In the genomic region with DNA sequence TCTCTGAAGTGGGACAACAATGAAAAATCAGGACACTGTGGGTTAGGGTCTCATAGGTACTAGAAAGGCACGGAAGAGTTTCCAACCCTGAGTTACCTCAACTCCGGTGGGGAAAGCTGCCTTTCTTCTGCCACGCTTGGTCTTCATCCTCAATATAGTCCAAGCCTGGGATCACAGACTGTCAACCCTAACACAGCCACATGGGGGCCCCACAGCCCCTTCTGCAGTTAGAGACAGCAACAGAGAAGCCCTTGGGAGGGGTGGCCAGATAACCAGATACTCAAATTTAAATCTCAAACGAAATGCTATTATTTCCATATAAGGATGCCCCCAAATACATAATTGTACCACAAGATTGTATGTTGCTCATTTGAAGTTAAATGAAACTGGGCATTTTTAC, we compare ENCODE assay signal across 8 mouse cellular contexts. TPM values are rescaled to one million over a fixed set of nuclear protein-coding genes. Genes with fewer than 3 reads are reported as not detected.
A peak's percentile ranks its signal among the peaks of the same experiment; 100 is the strongest.
DNase-seq lines count a peak whose midpoint lies in the region; ATAC-seq lines count a peak whose summit lies in the region.

No protein-coding gene starts in this region.

- no peaks in the 10 kb centered on the region for H3K9me3 ChIP-seq in liver, embryonic 13.5 days (replicated peaks)
- no peaks in the 10 kb centered on the region for H3K9me3 ChIP-seq in midbrain, embryonic 10.5 days (replicated peaks)

- no peak overlapping the region for H3K9ac ChIP-seq in liver, embryonic 13.5 days

- no peak overlapping the region for H3K4me2 ChIP-seq in liver, embryonic 13.5 days

- 0 out of 2 replicates have a peak, but pooled peaks have one; percentile 37 for ATAC-seq in liver, embryonic 13.5 days (ENCODE audit: low read depth)

- H3K4me1 ChIP-seq in liver, embryonic 13.5 days (replicated peaks) = peaks cover 33% of the 10 kb centered on the region
- H3K4me1 ChIP-seq in midbrain, embryonic 10.5 days = peaks cover 24% of the 10 kb centered on the region

- H3K27ac ChIP-seq in liver, embryonic 13.5 days = 0 out of 2 replicates have a peak overlapping the region, but pooled peaks have one; percentile 56
- no peak overlapping the region for H3K27ac ChIP-seq in midbrain, embryonic 10.5 days (replicated peaks)

- WGBS in liver, embryonic 13.5 days (ENCODE audit: insufficient replicate concordance) = 24% methylated on average over 4 of the region's 4 CpGs
- WGBS in midbrain, embryonic 10.5 days = 68% methylated on average over 4 of the region's 4 CpGs

- no peak overlapping the region for H3K4me3 ChIP-seq in liver, embryonic 13.5 days (replicated peaks)
- no peak overlapping the region for H3K4me3 ChIP-seq in midbrain, embryonic 10.5 days

- peak; percentile 52 for DNase-seq in ovary, postnatal 14 days (ENCODE audit: low spot score)
- DNase-seq in ovary, adult 18-20 months (ENCODE audit: low spot score) = no peak
- peak; percentile 4 for DNase-seq in WW6 (ENCODE audit: low read depth, low spot score)
- peak; percentile 56 for DNase-seq in gastrocnemius, adult 18-20 months (ENCODE audit: low spot score)
- peak; percentile 43 for DNase-seq in kidney, adult 11 months
- DNase-seq in liver, embryonic 13.5 days = peak; percentile 49
- DNase-seq in spleen, postnatal 4 days (ENCODE audit: low spot score in 2 of 2) = peak; percentile 56 to 76
- DNase-seq in midbrain, embryonic 10.5 days (ENCODE audit: low spot score) = no peak

- no peaks in the 10 kb centered on the region for H3K36me3 ChIP-seq in liver, embryonic 13.5 days
- no peaks in the 10 kb centered on the region for H3K36me3 ChIP-seq in midbrain, embryonic 10.5 days

- no peaks in the 10 kb centered on the region for H3K27me3 ChIP-seq in liver, embryonic 13.5 days
- no peaks in the 10 kb centered on the region for H3K27me3 ChIP-seq in midbrain, embryonic 10.5 days (ENCODE audit: low read depth, poor library complexity, severe bottlenecking)

RNA-seq across cellular contexts. Expression of gene Mrvi1, which starts 0.5 kb away (rescaled TPM):
- 1 to 10 TPM; 4.7 to 5.2 TPM for total RNA-seq in gastrocnemius, adult 18-20 months (2021)
- 6.2 and 9.4 TPM in 2 replicates for polyA plus RNA-seq in liver, embryonic 13.5 days (2015; fragmentation: Nextera tagmentation; extraction: Ambion mirVana)
- 1.0 and 1.6 TPM in 2 replicates for polyA plus RNA-seq in midbrain, embryonic 10.5 days (2016; fragmentation: Nextera tagmentation; extraction: Ambion mirVana)

RNA-seq across cellular contexts. Expression of gene Ctr9, which starts 46.0 kb away (rescaled TPM):
- 10 to 100 TPM; 16.9 to 18.7 TPM for total RNA-seq in gastrocnemius, adult 18-20 months (2021)
- 29.3 and 35.6 TPM in 2 replicates for polyA plus RNA-seq in liver, embryonic 13.5 days (2015; fragmentation: Nextera tagmentation; extraction: Ambion mirVana)
- polyA plus RNA-seq in midbrain, embryonic 10.5 days (2016; fragmentation: Nextera tagmentation; extraction: Ambion mirVana) = 81.6 and 93.9 TPM in 2 replicates

Comparison
In these comparisons a context has a peak if more than half of its experiments do, and no peak if none do; other contexts are left out.
1. DNase-seq: peak in ovary, postnatal 14 days (single experiment), WW6 (single experiment), gastrocnemius, adult 18-20 months (single experiment), kidney, adult 11 months (single experiment), liver, embryonic 13.5 days (single experiment) and spleen, postnatal 4 days (2 of 2); none in ovary, adult 18-20 months (single experiment) and midbrain, embryonic 10.5 days (single experiment).